Mouse (Mus musculus) monocyte, adult 5-6 weeks (primary cell): ENCODE data around the gene Slc44a3. TPM values are rescaled to one million over a fixed set of nuclear protein-coding genes. Genes with fewer than 3 reads are reported as not detected.

Experiments
- ATAC-seq: fragments of 153-309, 156-312 bp; replicated peaks from 2 replicates; pipeline ENCODE4 v1.8.0; 2017; ENCODE audit warnings: mild to moderate bottlenecking; ENCODE audit not compliant: low TSS enrichment, insufficient number of reproducible peaks, severe bottlenecking, poor library complexity, low FRiP score
- total RNA-seq: library from RNA; stranded (forward); fragments of 200-1000, 200-491, 200-594 nt; gene quantifications from 3 replicates; pipeline ENCODE4 v1.2.3, GENCODE M21; 2017

The Slc44a3 gene
- total RNA-seq, 1 experiment from 2014 or later, result not detected

DNA sequence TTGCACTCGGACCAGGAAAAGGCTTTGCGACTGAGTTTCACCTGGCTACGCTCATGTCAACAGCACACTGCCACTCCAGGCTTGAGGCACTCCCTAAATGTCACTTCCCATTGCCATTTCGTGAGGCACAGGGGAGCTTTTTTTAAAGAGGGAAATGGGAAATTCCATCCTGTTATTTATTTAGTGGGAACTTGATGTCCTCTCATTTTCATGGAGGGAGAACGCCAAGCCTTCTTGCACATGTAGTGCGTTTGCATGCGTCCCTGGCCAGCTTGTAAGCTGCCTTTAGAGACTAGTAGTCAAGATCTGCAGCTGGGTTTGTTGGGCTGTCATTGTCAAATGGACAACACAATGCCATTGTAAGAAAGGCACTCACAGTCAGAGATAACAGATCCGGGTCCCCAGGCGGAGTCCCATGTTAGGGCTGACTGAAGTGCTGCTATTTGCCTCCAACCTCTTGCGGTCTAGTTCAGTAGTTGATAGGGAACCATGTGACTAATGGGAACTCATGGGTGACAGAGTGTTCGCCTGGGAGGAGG, 92.5 kb downstream of the Slc44a3 start:
- ATAC-seq, result no peak

DNA sequence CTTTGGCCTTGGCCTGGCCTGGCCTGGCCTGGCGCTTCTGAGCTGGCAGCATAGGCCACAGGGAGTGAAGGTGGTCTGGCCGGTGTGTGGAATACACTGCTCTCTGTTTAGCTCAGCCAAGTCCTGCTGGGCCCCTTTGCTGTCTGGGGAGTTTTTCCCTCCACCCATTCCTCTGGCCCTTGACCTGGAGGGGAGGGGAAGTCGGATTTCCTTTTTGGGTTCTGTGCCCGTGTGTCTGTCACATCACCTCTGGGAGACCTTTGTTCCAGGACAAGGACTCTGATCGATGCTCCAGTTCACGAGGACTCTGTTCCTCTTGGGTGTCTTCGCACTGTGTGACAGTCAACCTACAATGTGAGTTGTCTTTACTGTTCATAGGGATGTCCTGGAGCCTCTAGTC, 94.2 kb downstream of the Slc44a3 start:
- no peak for ATAC-seq

DNA sequence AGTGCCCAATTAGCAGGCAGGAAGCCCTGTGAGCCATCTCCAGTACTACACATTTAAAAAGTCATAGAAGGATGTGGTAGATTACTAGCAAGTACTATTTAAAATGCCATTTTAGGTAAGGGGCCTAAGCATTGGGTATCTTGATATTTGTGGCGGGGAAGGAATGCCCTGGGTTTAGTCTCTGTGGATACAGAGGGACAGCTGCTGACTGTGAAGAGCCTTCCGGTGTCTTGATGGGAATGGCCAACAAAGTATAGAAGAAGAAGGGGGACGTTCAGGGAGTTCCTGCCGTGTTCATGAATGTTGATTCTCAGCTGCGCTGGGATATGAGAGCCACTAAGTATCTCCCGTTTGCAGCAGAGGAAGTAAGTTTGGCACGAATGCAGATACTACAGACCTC, 95.1 kb downstream of the Slc44a3 start:
- ATAC-seq, result no peak

DNA sequence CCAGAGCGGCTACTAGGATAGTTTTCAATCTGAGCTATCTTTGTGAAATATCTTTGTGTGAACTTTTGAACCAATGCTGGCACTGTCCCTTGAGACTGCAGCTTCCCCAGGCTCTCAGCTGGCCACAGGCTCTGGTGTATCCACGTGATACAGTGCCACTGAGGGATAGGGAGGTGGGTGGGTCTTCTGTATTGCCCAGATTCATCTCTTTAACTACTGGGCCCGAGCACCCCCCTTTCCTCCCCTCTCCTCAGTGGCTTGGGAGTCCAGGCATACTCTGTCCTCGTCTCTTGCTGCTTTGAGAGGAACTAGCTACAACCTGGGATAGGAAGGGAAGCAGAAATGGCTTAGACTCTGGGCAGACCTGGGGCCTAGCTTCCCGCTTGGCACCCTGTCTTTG, 96.9 kb downstream of the Slc44a3 start:
- ATAC-seq, result no peak

DNA sequence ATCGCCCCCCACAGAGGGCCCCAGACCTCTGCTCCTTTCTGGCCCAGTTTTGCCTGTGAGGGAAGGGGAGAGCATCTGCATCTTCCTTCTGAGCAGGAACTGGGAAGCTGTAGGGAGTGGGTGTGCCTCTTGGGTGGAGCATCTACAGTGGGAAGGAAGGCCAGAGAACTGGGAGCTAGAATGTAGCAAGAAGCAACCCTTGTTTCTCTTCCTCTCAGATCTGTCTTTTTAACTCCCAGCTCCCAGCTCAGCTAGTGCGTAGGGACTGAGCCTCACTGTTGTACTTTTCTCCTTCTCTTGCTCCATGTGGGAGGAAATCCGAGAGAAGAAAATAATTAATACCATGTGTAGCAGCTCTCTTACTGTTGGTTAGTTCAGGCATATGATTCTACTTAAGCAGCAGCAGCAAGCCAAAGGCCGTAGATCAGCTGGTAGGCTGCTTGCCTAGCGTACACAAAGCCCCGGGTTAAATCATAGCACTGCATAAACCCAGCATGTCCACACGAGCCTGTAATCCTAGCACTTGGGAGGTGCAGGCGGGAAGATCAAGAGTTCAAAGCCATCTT, 98.2 kb downstream of the Slc44a3 start:
- ATAC-seq, result no peak

DNA sequence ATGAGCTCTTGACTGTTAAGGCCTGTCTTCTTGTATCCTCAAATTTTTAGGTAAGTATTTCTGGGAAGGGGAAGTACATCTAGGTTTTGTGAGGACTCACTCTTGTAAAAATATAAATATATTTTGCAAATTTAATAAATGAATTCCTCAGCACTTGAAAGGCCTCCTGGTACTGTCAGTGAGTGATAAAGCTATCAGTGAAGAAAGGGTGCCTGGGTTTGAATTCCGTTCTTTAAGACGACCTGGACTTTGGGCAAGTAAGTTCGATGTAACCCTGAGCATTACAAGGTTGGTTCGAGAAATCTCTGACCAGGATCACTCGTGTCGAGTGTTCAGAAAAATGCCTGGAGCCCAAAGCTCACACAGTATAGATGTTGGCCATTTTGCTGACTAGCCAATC, 98.8 kb downstream of the Slc44a3 start:
- ATAC-seq, result no peak

DNA sequence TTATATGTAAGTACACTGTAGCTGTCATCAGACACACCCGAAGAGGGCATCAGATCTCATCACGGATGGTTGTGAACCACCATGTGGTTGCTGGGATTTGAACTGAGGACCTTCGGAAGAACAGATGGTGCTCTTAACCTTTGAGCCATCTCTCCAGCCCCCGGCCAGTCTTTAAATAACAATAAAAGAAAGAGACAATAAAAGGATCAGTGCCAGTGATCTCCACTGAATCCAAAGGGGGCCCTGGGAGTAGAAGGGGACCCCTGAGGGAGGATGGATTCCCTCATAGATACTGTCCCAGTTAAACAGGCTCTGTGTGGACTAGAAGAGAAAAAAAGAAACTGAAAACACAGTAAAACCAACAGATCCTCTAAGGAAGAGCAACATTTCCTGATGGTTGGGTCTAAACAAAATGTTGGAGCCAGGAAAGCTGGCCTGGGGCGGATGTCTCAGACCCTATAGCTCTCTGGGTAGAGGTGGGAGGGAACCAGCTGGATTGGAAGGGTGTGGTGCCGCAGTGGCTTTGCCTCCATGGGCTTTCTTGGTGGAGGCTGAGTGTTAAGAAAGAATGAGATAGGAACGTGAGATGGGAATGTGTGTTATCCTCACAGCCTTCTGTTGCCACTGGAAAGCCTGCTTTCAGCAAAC, 101.8 kb downstream of the Slc44a3 start:
- no peak for ATAC-seq

DNA sequence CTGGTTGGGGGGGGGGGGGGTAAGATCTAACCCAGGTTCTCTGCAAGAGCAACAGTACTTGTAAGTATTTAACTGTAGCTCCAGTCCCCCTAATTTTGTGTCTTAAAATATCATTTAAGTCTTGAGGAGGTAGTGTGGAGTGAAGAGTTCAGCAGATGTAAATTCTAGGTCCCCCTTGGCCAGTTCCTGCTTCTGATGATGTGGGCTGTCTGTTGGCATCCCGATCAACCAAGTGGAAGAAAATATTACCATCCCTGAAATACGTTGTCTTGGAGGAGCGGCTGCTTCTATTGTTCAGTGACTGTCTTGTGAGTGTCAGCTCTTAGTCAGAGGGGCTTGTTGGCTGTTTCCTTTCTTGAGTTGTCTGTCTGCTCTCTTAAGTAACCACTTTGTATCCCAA, 102.7 kb downstream of the Slc44a3 start:
- no peak for ATAC-seq

DNA sequence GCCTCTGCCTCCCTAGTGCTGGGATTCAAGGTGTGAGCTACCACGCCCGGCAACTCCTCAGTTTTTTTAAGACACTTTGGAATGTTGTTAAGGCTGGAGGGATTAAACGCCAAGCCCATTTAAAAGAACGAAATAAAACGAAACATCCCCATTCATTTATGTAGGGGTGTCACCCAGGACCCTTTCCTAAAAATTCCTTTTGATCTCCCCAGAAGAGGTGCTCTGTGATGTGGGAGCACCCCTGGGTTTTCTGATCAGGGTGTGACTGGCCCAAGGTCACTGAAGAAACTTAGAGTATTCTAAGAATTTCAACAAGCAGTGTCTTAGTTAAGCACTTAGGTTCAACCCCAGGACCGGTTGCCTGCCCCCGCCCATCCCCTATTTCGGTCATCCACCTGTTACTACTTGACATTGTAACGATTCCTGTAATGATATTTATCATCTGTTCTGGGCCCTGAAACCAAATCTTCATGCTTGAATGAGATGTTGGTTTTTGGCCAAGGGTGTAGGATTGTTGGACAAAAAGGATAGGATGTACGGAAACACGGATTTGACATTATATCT, 103.4 kb downstream of the Slc44a3 start:
- no peak for ATAC-seq

DNA sequence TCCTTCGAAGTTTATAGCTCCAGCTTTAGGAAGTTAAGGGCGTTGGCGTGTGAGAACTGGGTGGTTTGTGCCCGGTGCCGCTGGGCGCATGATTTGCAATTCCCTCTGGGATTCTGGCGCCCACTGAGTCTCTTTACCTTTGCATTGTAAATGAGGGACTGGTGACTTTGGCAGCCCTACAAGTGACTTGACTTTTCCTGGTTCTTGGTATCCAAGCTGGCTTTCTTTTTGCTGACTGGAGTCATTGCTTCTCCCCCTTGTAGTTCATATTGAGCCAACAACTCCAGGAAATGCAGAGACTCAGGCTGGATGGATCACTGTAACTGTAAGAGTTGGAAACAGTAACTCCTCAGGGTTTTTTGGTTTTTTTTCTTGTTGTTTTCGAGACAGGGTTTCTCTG, 104.0 kb downstream of the Slc44a3 start:
- no peak for ATAC-seq

DNA sequence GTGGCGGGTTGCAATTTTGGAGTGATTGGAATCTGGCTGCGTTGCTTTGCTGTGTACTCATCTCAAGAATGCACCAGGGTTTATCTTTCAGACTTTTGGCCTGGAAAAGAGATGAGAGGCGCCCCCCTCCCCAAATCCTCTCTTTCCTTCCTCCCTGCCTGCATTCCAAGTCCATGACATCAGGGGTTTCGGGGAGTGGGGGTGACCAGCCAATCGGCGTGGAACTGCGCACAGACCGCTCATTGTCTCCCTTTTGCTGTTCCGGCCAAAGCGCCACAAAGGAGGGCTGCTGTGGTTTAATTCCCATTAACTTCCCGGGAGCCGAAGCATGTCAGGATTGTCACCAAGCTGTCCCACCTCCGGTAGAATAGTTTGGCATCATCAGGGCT, 104.7 kb downstream of the Slc44a3 start:
- no peak for ATAC-seq

DNA sequence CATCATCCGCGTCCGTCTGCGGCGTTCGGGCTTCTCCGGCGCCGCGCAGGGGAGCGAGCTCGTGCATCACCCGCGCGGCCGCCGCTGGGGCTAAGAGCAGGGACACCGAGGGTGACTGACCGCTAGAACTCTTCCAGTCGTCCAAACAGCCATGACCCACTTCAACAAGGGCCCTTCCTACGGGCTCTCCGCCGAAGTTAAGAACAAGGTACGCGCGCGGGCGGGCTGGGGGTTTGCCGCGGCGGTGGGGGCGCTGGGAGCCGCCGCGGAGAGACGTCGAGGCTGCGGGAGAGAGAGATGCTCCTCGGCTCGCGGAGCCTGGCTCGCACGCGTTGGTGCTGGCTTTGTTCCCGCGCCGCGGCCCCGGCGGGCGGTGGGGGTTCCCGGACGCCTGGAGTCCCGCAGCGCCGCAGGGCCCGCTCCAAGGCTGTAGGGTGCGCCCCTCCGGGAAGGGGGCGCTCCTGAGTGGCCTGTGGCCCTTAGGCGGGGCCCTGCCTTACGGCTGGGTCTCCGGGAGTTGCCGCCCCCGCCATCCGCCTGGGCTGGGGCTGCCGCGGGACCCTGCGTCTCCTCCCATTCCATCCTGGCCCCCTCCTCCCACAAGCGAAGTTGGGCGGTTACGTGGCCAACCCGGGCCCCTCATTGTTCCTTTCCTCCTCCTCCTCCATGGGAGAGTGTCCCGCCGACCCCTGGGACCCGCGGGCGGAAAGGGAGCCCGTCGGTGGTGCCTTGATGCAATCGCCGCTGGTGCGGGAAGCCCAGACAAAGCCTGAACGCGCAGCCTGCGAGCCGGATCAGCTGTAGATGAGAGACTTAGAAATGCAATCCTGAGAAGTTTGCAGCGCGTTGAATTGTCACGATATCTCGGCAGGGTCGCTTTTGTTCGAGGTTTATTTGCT, 105.3 kb downstream of the Slc44a3 start:
- no peak; the same call in 1 of the 2 replicates for ATAC-seq

DNA sequence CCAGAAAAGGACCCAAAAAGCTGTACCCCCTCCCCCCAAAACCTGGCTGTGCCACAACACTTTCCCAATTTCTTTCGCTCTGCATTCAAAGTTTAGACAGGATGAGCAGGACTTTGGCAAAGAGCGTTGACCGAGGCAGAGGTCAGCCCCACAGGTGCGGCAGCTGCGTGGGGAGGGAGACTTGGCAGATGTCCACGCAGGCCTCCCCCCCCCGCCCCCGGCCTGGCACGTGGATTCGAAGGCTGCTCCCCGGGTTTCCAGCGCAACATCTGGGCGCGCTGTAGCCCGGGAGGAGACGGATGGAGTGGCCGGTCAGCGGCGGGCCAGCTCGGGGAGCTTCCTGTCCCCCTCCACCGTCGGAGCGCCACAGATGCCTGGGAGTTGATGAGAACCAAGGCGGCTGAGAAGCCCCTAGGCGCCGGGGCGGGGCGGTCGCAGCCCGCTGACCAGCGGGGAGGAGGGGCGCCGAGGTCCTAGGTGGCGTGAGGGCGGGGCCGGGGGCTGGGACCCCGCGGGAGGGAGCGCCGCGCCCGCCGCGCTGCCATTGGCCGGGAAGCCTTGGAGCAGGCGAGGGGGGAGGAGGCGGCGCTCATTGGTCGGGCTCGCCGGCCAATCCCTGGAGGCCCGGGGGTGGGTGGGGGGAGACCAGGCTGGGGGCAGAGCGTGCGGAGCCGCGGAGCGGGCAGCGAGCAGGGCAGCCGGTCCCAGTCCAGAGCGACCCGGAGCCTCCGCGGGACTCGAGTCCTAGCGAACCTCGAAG, 106.2 kb downstream of the Slc44a3 start, which contains the start of gene Cnn3:
Gene Cnn3, plus strand, starts transcription at position 637 of the 760 bp plus-strand sequence.
- no peak for ATAC-seq

DNA sequence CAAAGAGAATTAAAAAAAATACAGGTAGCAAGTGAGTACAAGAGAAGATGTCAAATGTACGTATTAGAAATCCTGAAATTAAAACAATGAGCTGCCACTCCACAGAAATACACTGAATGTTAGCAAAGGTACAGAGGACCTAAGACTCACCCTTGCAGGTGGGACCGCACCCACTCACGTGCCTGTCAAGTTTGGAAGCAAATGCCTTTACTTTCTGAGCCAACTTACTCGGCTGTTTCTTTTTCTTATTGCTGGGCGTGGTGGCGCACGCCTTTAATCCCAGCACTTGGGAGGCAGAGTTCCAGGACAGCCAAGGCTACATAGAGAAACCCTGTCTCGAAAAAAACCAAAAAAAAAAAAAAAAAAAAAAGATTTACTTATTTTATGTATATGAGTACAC, 109.8 kb downstream of the Slc44a3 start:
- no peak for ATAC-seq

DNA sequence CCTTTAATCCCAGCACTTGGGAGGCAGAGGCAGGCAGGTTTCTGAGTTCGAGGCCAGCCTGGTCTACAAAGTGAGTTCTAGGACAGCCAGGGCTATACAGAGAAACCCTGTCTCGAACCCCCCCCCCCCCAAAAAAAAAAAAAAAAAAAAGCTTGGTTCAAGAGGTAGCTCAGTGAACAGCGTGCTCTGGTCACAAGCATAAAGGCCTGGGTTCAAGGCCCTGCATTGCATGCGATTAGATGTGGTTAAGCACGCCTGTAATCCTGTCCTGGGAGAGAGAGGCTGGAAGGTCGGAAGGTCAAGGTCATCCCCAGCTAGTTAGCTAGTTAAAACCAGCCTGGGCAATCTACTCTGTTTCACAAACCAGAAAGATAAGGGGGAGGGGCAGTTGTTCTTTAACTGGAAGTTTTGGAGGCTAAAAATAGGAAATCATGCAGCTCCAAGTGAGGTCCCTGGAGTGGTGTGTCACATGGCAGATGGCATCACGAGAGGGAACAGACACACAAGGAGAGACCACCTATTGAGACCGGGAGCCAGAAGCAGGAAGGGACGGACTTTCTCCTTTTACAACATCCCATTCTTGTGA, 113.3 kb downstream of the Slc44a3 start:
- ATAC-seq, result no peak

DNA sequence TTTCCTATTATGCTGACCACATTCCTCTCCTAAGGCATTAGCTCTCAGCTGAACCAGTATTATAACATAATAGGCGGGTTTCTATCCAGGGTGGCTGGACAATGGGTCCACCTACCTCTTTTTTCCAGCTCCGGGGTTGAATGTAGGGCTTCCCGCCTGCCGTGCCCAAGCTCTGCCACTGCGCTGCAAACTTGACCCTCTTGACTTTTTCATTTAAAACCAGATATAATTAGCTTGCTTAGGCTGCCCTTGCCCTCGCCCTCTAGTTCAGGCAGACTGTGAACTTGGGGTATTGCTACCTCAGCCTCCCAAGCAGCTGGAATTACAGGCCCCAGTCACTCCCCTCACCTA, 114.0 kb downstream of the Slc44a3 start:
- no peak for ATAC-seq

DNA sequence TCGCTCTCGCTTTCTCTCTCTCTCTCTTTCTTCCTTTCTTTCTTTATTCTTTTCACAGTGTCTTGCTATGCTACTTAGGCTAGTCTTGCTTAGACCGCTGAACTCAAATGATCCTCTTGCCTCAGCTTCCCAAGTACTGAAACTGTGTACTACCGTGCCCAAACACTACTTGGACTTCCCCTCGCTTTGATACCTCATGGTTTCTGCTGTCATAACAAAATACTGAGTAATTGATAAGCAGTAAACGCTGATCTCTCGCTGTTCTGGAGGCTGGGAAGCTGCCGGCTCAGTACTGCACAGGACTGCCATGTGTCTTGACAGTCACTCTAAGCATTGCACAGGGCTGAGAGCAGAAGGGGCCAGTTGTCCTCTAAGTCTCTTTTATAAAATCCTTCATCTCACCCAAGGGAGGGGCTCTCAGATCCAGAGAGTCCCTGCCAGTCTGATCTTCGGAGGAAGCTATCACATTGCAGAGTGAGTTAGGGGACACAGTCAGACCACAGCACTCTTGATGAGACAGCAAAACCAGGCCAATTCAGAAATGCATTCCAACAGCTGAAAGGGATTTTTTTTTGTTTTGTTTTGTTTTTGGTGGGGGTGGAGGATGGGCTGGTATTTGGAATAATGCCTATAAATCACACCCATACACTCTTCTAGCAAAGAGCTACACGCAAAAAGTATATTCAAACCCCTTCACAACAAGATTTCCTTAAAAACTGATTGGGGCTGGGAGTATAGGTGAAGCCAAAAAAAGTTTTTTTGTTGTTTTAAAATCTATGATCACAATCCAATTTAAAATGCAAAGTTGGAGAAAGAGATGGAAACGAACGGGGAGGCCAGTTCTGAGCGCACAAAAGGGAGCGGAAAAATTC, 114.6 kb downstream of the Slc44a3 start:
- no peak for ATAC-seq
